Mouse (Mus musculus): ENCODE measurements around the gene Cgnl1.

- TF ChIP-seq CTCF (IDR thresholded peaks at IDR 0.05; ENCODE audit: control insufficient read depth, insufficient read depth, insufficient replicate concordance, low read depth, low read length) = peak; percentile 33; the same call in 1 of the 2 replicates
- TF ChIP-seq POLR2A (IDR thresholded peaks at IDR 0.05; ENCODE audit: control insufficient read depth, low read depth, low read length) = no peak
Measured at GRCm38 (mm10) chr9:71761663-71762062, 9.7 kb downstream of the Cgnl1 start.

All from testis, adult 2 months (tissue).